Mouse (Mus musculus) right cerebral cortex, postnatal 4 days (tissue): ENCODE measurements at regions not wholly inside any gene's neighbourhood (a gene's known extent, or its start where the extent isn't known, plus 50 kb on each side); places are given as distances from the start of the nearest gene placed in this dataset.

Experiments used
- DNase-seq: peaks from one replicate; pipeline ENCODE4 v3.0.0-alpha.2; 2022

GRCm38 (mm10) chr2:66961808-66962519 is 177.2 kb upstream of the Scn7a start:
- DNase-seq, result peak; percentile 37

DNA sequence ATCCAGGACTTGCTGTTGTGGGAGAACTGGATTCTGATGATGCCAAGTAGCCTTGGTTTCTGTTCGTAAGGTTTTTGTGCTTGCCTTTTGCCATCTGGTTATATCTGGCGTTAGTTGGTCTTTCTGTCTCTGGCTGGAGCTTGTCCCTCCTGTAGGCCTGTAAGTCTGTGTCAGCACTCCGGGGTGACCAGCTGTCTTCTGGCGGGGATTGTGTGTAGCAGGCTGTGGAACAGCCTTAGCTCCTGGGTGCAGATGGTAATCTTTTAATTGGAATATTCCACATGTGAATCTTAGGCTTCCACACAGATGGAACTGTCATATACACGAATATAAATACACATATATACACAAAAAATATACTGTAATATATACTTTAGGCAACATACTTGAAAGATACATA is 156.5 kb upstream of the Scn7a start:
- no peak for DNase-seq

DNA sequence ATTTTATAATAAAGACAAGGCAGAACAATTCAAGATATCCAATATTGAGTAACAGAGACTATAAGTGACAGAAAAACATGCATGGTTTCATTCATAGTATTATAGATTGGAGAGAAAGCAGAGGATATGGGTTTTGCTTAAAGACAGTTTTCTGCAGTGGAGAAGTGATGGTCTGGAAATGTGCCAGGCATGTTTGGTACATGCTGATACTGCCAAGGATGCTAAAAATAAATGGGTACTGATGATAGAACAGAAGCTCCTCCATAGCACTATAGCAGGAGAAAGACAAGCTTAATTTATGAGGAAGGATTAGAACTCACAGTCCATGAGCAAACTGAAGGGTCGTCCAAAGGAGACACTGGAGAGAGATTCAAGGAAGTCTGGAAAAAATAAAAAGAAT is 113.3 kb upstream of the Scn7a start:
- no peak for DNase-seq

DNA sequence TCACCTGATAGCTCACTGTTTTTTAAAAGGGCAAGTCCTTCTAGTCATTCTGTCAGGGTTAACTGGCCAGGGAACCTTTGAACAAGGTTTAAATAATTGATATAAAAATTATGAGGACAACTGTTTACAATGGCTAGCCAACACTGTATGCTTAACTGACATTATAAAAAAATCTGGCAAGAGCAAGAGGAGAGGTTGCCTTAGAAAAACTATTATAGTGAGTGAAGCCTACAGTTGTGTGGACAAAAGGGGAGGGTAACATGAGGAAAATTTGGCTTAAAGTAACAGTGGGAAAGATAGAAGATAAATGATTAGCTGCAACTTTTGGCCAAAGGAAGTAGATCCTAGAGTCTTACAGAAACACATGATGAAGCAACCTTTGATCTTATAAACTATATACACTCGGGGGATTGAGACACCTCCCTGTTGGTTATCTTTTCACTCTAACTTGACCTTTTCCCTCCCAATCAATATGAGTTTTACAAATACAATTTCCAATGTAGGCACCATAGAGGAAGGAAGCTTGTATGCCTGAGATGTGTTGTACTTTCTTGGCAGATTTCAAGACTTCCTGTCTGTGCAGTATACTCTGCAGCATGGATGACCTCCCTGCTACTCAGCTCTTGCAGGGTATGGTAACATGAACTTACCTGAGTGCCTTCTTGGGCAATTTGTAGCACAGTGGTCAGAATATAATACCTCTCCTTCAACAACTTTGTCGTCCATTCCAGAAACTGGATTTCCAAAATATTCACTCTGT is 82.9 kb upstream of the Scn7a start:
- DNase-seq, result no peak
